Mouse (Mus musculus): ENCODE results near the gene Gm5662.
"Not testable (repeated sequence)": the region's sequence is repeated elsewhere in the genome, so short reads cannot be mapped to it uniquely, and the experiment has no call there.

The Gm5662 gene

GRCm38 (mm10) chr12:88274400-88274799 lies at the start of gene Gm5662:
TSS of gene Gm5662 (minus strand) at chr12:88274500.
- DNase-seq (ENCODE audit: low spot score in 2 of 2) = not testable (repeated sequence)

- not testable (repeated sequence) for DNase-seq (ENCODE audit: low spot score in 2 of 2)
Observed at GRCm38 (mm10) chr12:88323926-88324325, 49.6 kb upstream of the Gm5662 start, which contains the start of gene Gm5039. TSS of gene Gm5039 (minus strand) at chr12:88324026.

GRCm38 (mm10) chr12:88314556-88314955 lies 40.3 kb upstream of the Gm5662 start:
- DNase-seq (ENCODE audit: low spot score in 2 of 2) = no peak

GRCm38 (mm10) chr12:88297171-88297570 lies 22.9 kb upstream of the Gm5662 start:
- DNase-seq (ENCODE audit: low spot score in 2 of 2) = not testable (repeated sequence)

- not testable (repeated sequence) for DNase-seq (ENCODE audit: low spot score in 2 of 2)
Observed at GRCm38 (mm10) chr12:88293082-88293481, 18.8 kb upstream of the Gm5662 start.

GRCm38 (mm10) chr12:88285224-88285623 lies 10.9 kb upstream of the Gm5662 start:
- not testable (repeated sequence) for DNase-seq (ENCODE audit: low spot score in 2 of 2)

GRCm38 (mm10) chr12:88257241-88257640 lies 17.1 kb downstream of the Gm5662 start:
- no peak for DNase-seq (ENCODE audit: low spot score in 2 of 2)

- not testable (repeated sequence) for DNase-seq (ENCODE audit: low spot score in 2 of 2)
Observed at GRCm38 (mm10) chr12:88255917-88256316, 18.4 kb downstream of the Gm5662 start.

- not testable (repeated sequence) for DNase-seq (ENCODE audit: low spot score in 2 of 2)
Observed at GRCm38 (mm10) chr12:88250000-88250399, 24.3 kb downstream of the Gm5662 start, which contains the start of gene Gm8332. TSS of gene Gm8332 (minus strand) at chr12:88250100.

GRCm38 (mm10) chr12:88245786-88246185 lies 28.5 kb downstream of the Gm5662 start:
- not testable (repeated sequence) for DNase-seq (ENCODE audit: low spot score in 2 of 2)

GRCm38 (mm10) chr12:88242940-88243339 lies 31.4 kb downstream of the Gm5662 start:
- not testable (repeated sequence) for DNase-seq (ENCODE audit: low spot score in 2 of 2)

Data from urinary bladder, postnatal 4 days (tissue).